Mouse (Mus musculus) left cerebral cortex, adult 2 months (tissue): ENCODE measurements at regions not wholly inside any gene's neighbourhood (a gene's known extent, or its start where the extent isn't known, plus 50 kb on each side); places are given as distances from the start of the nearest gene placed in this dataset.

ENCODE experiments used
- DNase-seq, 2 experiments: peaks; one replicate each; pipeline ENCODE4 v3.0.0; 2021 to 2022; ENCODE audit warnings: low spot score in 2 of 2, mixed read lengths in 1 of 2; ENCODE audit errors: extremely low spot score in 1 of 2
- H3K27ac ChIP-seq: fragments of 200-600 bp; 2 replicates; pipeline ENCODE4 v1.8.1; 2022
- H3K4me3 ChIP-seq: fragments of 200-600 bp; 2 replicates; pipeline ENCODE4 v1.8.1; 2022
- CTCF ChIP-seq: fragments of 200-600 bp; IDR thresholded peaks from 2 replicates; pipeline ENCODE4 v1.8.1; 2022; ENCODE audit warnings: antibody characterized with exemption, mild to moderate bottlenecking, moderate library complexity
- intact Hi-C: fragments of 180-260 bp; cut with DNase I; formaldehyde crosslinking; loops from one replicate; pipeline ENCODE4 v1.15.1; 2025

GRCm38 (mm10) chr5:77806334-77807157 is 398.7 kb upstream of the Igfbp7 start:
- no peak overlapping the region for H3K4me3 ChIP-seq
- DNase-seq: no peak
- TF ChIP-seq CTCF: no peak
- intact Hi-C loops: loop anchor here (5.0 kb wide), 1 partner anchor 1491 kb away; no protein-coding TSS in a partner anchor
- no peak overlapping the region for H3K27ac ChIP-seq

GRCm38 (mm10) chr5:77805796-77806195 is 398.0 kb upstream of the Igfbp7 start:
- Histone ChIP-seq H3K27ac (no peak overlapping the region), H3K4me3 (no peak overlapping the region)
- DNase-seq: no peak
- no peak for TF ChIP-seq CTCF
- intact Hi-C loops: loop anchor here (5.0 kb wide), 1 partner anchor 1492 kb away; no protein-coding TSS in a partner anchor

GRCm38 (mm10) chr5:77805303-77805702 is 397.5 kb upstream of the Igfbp7 start:
- DNase-seq: no peak

GRCm38 (mm10) chr5:77804113-77804512 is 396.3 kb upstream of the Igfbp7 start:
- no peak for TF ChIP-seq CTCF
- peak overlapping the region; percentile 44 for H3K4me3 ChIP-seq
- no peak for DNase-seq
- intact Hi-C loops: loop anchor here (1.0 kb wide), 1 partner anchor 344 kb away; no protein-coding TSS in a partner anchor
- H3K27ac ChIP-seq: no peak overlapping the region

More at GRCm38 (mm10) chr5:77805303-77805702, 397.5 kb upstream of the Igfbp7 start:
- H3K4me3 ChIP-seq: no peak overlapping the region
- intact Hi-C loops: loop anchor here (5.0 kb wide), 1 partner anchor 1492 kb away; no protein-coding TSS in a partner anchor
- no peak for TF ChIP-seq CTCF
- H3K27ac ChIP-seq: no peak overlapping the region

GRCm38 (mm10) chr5:77803562-77803961 is 395.7 kb upstream of the Igfbp7 start:
- peak; percentile 92 for TF ChIP-seq CTCF
- Histone ChIP-seq H3K4me3 (peak overlapping the region; percentile 44), H3K27ac (no peak overlapping the region)
- intact Hi-C loops: no loop called here
- peak; percentile 68 to 78 for DNase-seq

- no peak for TF ChIP-seq CTCF
- no peak for DNase-seq
- intact Hi-C loops: no loop called here
- no peak overlapping the region for H3K4me3 ChIP-seq
- no peak overlapping the region for H3K27ac ChIP-seq
Observed at GRCm38 (mm10) chr5:77796960-77797359, 389.1 kb upstream of the Igfbp7 start.

- H3K27ac ChIP-seq: no peak overlapping the region
- H3K4me3 ChIP-seq: no peak overlapping the region
- no peak for TF ChIP-seq CTCF
- no peak for DNase-seq
- intact Hi-C loops: no loop called here
Observed at GRCm38 (mm10) chr5:77795766-77796165, 387.9 kb upstream of the Igfbp7 start.

GRCm38 (mm10) chr5:77783953-77784352 is 376.1 kb upstream of the Igfbp7 start:
- DNase-seq: no peak
- intact Hi-C loops: no loop called here
- TF ChIP-seq CTCF: no peak
- Histone ChIP-seq H3K4me3 (no peak overlapping the region), H3K27ac (no peak overlapping the region)

- TF ChIP-seq CTCF: no peak
Observed at GRCm38 (mm10) chr5:77762426-77763042, 354.7 kb upstream of the Igfbp7 start.

GRCm38 (mm10) chr5:77762013-77762412 is 354.2 kb upstream of the Igfbp7 start:
- intact Hi-C loops: no loop called here
- H3K4me3 ChIP-seq: no peak overlapping the region
- no peak for TF ChIP-seq CTCF
- no peak for DNase-seq
- no peak overlapping the region for H3K27ac ChIP-seq

More at GRCm38 (mm10) chr5:77762426-77763042, 354.7 kb upstream of the Igfbp7 start:
- H3K27ac ChIP-seq: no peak overlapping the region
- intact Hi-C loops: no loop called here
- no peak overlapping the region for H3K4me3 ChIP-seq
- no peak for DNase-seq

- intact Hi-C loops: no loop called here
- H3K27ac ChIP-seq: no peak overlapping the region
- no peak for DNase-seq
- H3K4me3 ChIP-seq: no peak overlapping the region
- no peak for TF ChIP-seq CTCF
Observed at GRCm38 (mm10) chr5:77748933-77749332, 341.1 kb upstream of the Igfbp7 start.

GRCm38 (mm10) chr5:77746604-77747003 is 338.8 kb upstream of the Igfbp7 start:
- no peak for TF ChIP-seq CTCF
- intact Hi-C loops: no loop called here
- H3K4me3 ChIP-seq: no peak overlapping the region

More at GRCm38 (mm10) chr5:77746604-77747003, 338.8 kb upstream of the Igfbp7 start:
- no peak for DNase-seq
- no peak overlapping the region for H3K27ac ChIP-seq
